Comparison of ENCODE assay signal across 7 mouse cellular contexts in the genomic region with DNA sequence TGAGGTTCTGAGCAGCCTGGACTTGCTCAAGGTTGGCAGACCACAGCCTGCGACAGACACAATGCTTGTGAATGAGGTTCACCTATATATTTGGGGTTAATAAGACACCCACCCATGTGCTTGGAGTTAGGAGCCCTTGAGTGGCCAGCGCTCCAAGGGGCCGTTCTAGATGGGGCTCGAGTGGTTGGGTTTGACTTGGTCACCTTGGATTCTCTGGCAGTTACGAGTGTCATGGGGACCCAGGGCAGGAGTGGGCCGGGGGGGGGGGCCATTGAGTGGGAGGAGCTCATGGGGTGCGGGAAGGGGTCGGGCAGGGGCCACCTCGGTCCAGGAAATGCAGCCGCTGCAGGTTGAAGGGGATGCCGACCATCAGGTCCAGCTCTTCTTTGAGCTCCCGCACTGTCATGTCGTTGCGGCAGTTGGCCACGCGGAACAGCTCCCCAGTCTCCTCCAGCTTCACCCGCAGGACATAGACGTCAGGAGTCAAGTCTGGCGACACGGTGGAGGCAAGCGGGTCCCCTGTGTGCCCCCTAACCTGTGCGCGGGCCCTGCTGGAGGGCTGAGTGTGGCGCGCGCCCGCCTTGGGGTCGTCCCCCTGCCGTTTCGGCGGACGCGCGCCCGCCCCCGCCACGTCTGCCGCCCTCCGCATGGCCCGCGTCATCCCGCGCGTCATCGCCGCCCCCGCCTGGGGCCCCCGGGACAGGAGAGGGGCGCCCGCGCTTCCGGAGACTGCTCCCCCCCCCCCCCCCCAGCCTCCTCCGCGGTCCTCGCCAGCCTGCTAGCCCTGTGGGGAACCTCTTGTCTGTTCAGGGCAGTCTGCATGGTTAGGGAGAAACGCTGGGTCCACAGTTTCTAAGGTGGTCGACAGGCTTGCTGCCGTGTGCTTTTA. TPM values are rescaled to one million over a fixed set of nuclear protein-coding genes. Genes with fewer than 3 reads are reported as not detected.
A peak's percentile ranks its signal among the peaks of the same experiment; 100 is the strongest.
DNase-seq lines count a peak whose midpoint lies in the region; ATAC-seq and TF ChIP-seq lines count a peak whose summit lies in the region.

A gene (minus strand): TSS at position 697 of the 889 bp plus-strand sequence.

- H3K4me2 ChIP-seq in embryonic facial prominence, embryonic 15.5 days (replicated peaks) = peak within 1 kb of the TSS; percentile 78
- H3K4me2 ChIP-seq in intestine, embryonic 16.5 days (ENCODE audit: low read depth, low read length) = peak within 1 kb of the TSS; percentile 90
- peak within 1 kb of the TSS; percentile 87 for H3K4me2 ChIP-seq in midbrain, embryonic 16.5 days (ENCODE audit: low read length)

- WGBS in embryonic facial prominence, embryonic 15.5 days = 12% methylated on average over 40 of the region's 58 CpGs
- 10% methylated on average over 51 of the region's 58 CpGs for WGBS in intestine, embryonic 16.5 days
- WGBS in midbrain, embryonic 16.5 days = 15% methylated on average over 33 of the region's 58 CpGs
- WGBS in thymus, adult 2 months = 8% methylated on average over 48 of the region's 58 CpGs

- TF ChIP-seq CTCF in thymus, adult 2 months (IDR thresholded peaks at IDR 0.05; ENCODE audit: borderline replicate concordance, control insufficient read depth, extremely low read depth, insufficient read depth, low read length, poor library complexity) = 0 out of 2 replicates have a peak, but pooled peaks have one; percentile 8

- peaks cover 3% of the 10 kb centered on the region; the same call in 1 of the 2 replicates for H3K27me3 ChIP-seq in embryonic facial prominence, embryonic 15.5 days
- H3K27me3 ChIP-seq in intestine, embryonic 16.5 days (replicated peaks; ENCODE audit: control insufficient read depth, insufficient read depth, low read length) = peaks cover 4% of the 10 kb centered on the region
- H3K27me3 ChIP-seq in midbrain, embryonic 16.5 days (ENCODE audit: control insufficient read depth, insufficient read depth, low read depth, low read length) = peaks cover 6% of the 10 kb centered on the region; the same call in 1 of the 2 replicates
- no peaks in the 10 kb centered on the region; the same call in 1 of the 2 replicates for H3K27me3 ChIP-seq in thymus, adult 2 months (ENCODE audit: control insufficient read depth, insufficient read depth, low read length)

- H3K4me1 ChIP-seq in embryonic facial prominence, embryonic 15.5 days = peaks cover 10% of the 10 kb centered on the region
- H3K4me1 ChIP-seq in intestine, embryonic 16.5 days (ENCODE audit: control insufficient read depth, insufficient read depth, low read length) = peaks cover 8% of the 10 kb centered on the region
- H3K4me1 ChIP-seq in midbrain, embryonic 16.5 days (ENCODE audit: control insufficient read depth, insufficient read depth, low read length) = peaks cover 7% of the 10 kb centered on the region; the same call in 1 of the 2 replicates
- H3K4me1 ChIP-seq in thymus, adult 2 months (replicated peaks; ENCODE audit: control insufficient read depth, insufficient read depth, low read length) = peaks cover 16% of the 10 kb centered on the region

- DNase-seq in right cerebral cortex, postnatal 4 days = peak; percentile 51
- DNase-seq in right cerebral cortex, postnatal 36 days (ENCODE audit: low spot score in 2 of 2) = no peak
- DNase-seq in thymus, adult 2 months = peak; percentile 85
- no peak for DNase-seq in adipocyte (ENCODE audit: low spot score)

- H3K27ac ChIP-seq in embryonic facial prominence, embryonic 15.5 days (replicated peaks) = no peak within 1 kb of the TSS
- no peak within 1 kb of the TSS for H3K27ac ChIP-seq in intestine, embryonic 16.5 days (ENCODE audit: low read length)
- H3K27ac ChIP-seq in midbrain, embryonic 16.5 days (ENCODE audit: low read length) = no peak within 1 kb of the TSS
- peak within 1 kb of the TSS; percentile 69 for H3K27ac ChIP-seq in thymus, adult 2 months (ENCODE audit: control insufficient read depth, insufficient read depth, low read length)

- peak within 1 kb of the TSS; percentile 28; the same call in 1 of the 2 replicates for H3K9ac ChIP-seq in embryonic facial prominence, embryonic 15.5 days
- H3K9ac ChIP-seq in intestine, embryonic 16.5 days (ENCODE audit: low read depth, low read length) = peak within 1 kb of the TSS; percentile 64
- H3K9ac ChIP-seq in midbrain, embryonic 16.5 days (ENCODE audit: low read depth, low read length) = peak within 1 kb of the TSS; percentile 59

- 0 out of 2 replicates have a peak, but pooled peaks have one; percentile 16 for TF ChIP-seq POLR2A in thymus, adult 2 months (IDR thresholded peaks at IDR 0.05; ENCODE audit: control insufficient read depth, extremely low read depth, insufficient read depth, low read length, poor library complexity)

- H3K9me3 ChIP-seq in embryonic facial prominence, embryonic 15.5 days (replicated peaks) = no peaks in the 10 kb centered on the region
- no peaks in the 10 kb centered on the region for H3K9me3 ChIP-seq in intestine, embryonic 16.5 days (ENCODE audit: control insufficient read depth, low read length)
- no peaks in the 10 kb centered on the region for H3K9me3 ChIP-seq in midbrain, embryonic 16.5 days (replicated peaks; ENCODE audit: control insufficient read depth, low read length, poor library complexity, severe bottlenecking)

- ATAC-seq in embryonic facial prominence, embryonic 15.5 days (ENCODE audit: insufficient number of reproducible peaks, low FRiP score, low TSS enrichment, low read depth) = peak; percentile 55
- ATAC-seq in intestine, embryonic 16.5 days = peak; percentile 65
- peak; percentile 76 for ATAC-seq in midbrain, embryonic 16.5 days

- peak within 1 kb of the TSS; percentile 47 for H3K4me3 ChIP-seq in embryonic facial prominence, embryonic 15.5 days (replicated peaks)
- peak within 1 kb of the TSS; percentile 50 for H3K4me3 ChIP-seq in intestine, embryonic 16.5 days (ENCODE audit: low read length)
- H3K4me3 ChIP-seq in midbrain, embryonic 16.5 days (ENCODE audit: low read depth, low read length) = peak within 1 kb of the TSS; percentile 46
- peak within 1 kb of the TSS; percentile 55 for H3K4me3 ChIP-seq in thymus, adult 2 months (ENCODE audit: control insufficient read depth, insufficient read depth, low read length)

- H3K36me3 ChIP-seq in embryonic facial prominence, embryonic 15.5 days = no peaks in the 10 kb centered on the region
- H3K36me3 ChIP-seq in intestine, embryonic 16.5 days (ENCODE audit: control insufficient read depth, insufficient read depth, low read length) = no peaks in the 10 kb centered on the region
- H3K36me3 ChIP-seq in midbrain, embryonic 16.5 days (ENCODE audit: control insufficient read depth, insufficient read depth, low read length) = no peaks in the 10 kb centered on the region
- no peaks in the 10 kb centered on the region for H3K36me3 ChIP-seq in thymus, adult 2 months (ENCODE audit: control insufficient read depth, insufficient read depth, low read length)

RNA-seq across cellular contexts. Expression of the gene that starts here (rescaled TPM):
- not detected in 2 replicates for polyA plus RNA-seq in embryonic facial prominence, embryonic 15.5 days (2015; fragmentation: Nextera tagmentation; extraction: Ambion mirVana)
- polyA plus RNA-seq in intestine, embryonic 16.5 days (2015; fragmentation: Nextera tagmentation; extraction: Ambion mirVana) = not detected in 2 replicates
- not detected in 2 replicates for polyA plus RNA-seq in midbrain, embryonic 16.5 days (2015; fragmentation: Nextera tagmentation; extraction: Ambion mirVana)
- polyA plus RNA-seq in thymus, adult 2 months (2012; rRNA removed) = 0.31 TPM in 1 of 2 replicates, not detected in the other

Comparison
In these comparisons a context has a peak if more than half of its experiments do, and no peak if none do; other contexts are left out.
1. Peak in ATAC-seq, H3K4me3 ChIP-seq, H3K9ac ChIP-seq and H3K4me2 ChIP-seq in embryonic facial prominence, embryonic 15.5 days; RNA of the gene not detected or under 1 TPM.
2. Peak in ATAC-seq, H3K4me3 ChIP-seq, H3K9ac ChIP-seq and H3K4me2 ChIP-seq in intestine, embryonic 16.5 days; RNA of the gene not detected or under 1 TPM.
3. Peak in ATAC-seq, H3K4me3 ChIP-seq, H3K9ac ChIP-seq and H3K4me2 ChIP-seq in midbrain, embryonic 16.5 days; RNA of the gene not detected or under 1 TPM.
4. Peak in DNase-seq, H3K4me3 ChIP-seq and H3K27ac ChIP-seq in thymus, adult 2 months; RNA of the gene not detected or under 1 TPM.